Mouse (Mus musculus) stomach, postnatal 0 days (tissue): Measurements from ENCODE around the gene Fxn. TPM values are rescaled to one million over a fixed set of nuclear protein-coding genes. Genes with fewer than 3 reads are reported as not detected.

Source experiments
- ATAC-seq: fragments of 200-750 bp; cut with Nextera tagmentation; 2 replicates; pipeline ENCODE4 v1.8.0; 2017; ENCODE audit not compliant: low FRiP score, low TSS enrichment
- DNase-seq: peaks from one replicate; pipeline ENCODE4 v3.0.0-alpha.2; 2016; ENCODE audit warnings: low spot score
- H3K27ac ChIP-seq: fragments of 300-500 bp; sonication (generic); replicated peaks from 2 replicates; pipeline ENCODE4 v1.5.1; 2014; ENCODE audit warnings: mild to moderate bottlenecking, control low read depth
- H3K27me3 ChIP-seq: fragments of 300-500 bp; sonication (generic); 2 replicates; pipeline ENCODE4 v1.6.1; 2014; ENCODE audit warnings: low read length; ENCODE audit not compliant: control insufficient read depth, insufficient read depth
- H3K36me3 ChIP-seq: fragments of 300-500 bp; sonication (generic); 2 replicates; pipeline ENCODE4 v1.6.1; 2014; ENCODE audit warnings: low read length, mixed read lengths; ENCODE audit not compliant: control insufficient read depth, insufficient read depth
- H3K4me1 ChIP-seq: fragments of 300-500 bp; sonication (generic); replicated peaks from 2 replicates; pipeline ENCODE4 v1.6.1; 2014; ENCODE audit warnings: antibody characterized with exemption; ENCODE audit not compliant: control insufficient read depth, insufficient read depth
- H3K4me2 ChIP-seq: fragments of 300-500 bp; sonication (generic); replicated peaks from 2 replicates; pipeline ENCODE4 v1.6.1; 2014; ENCODE audit warnings: low read depth, mild to moderate bottlenecking, control low read depth, moderate library complexity
- H3K4me3 ChIP-seq: fragments of 300-500 bp; sonication (generic); 2 replicates; pipeline ENCODE4 v1.5.1; 2014; ENCODE audit warnings: low read depth, low read length, control low read depth
- H3K9ac ChIP-seq: fragments of 300-500 bp; sonication (generic); 2 replicates; pipeline ENCODE4 v1.6.1; 2014; ENCODE audit warnings: mild to moderate bottlenecking, low read length, control low read depth, mixed read lengths
- H3K9me3 ChIP-seq: fragments of 300-500 bp; sonication (generic); 2 replicates; pipeline ENCODE4 v1.6.1; 2016; ENCODE audit warnings: low read length; ENCODE audit not compliant: control insufficient read depth
- CTCF ChIP-seq: IDR thresholded peaks from 2 replicates; pipeline ENCODE4 v1.5.1; 2016; ENCODE audit warnings: antibody characterized with exemption, low read depth, mild to moderate bottlenecking, moderate library complexity
- EP300 ChIP-seq: optimal IDR thresholded peaks from 2 replicates; pipeline ENCODE3; 2016; ENCODE audit warnings: antibody characterized with exemption
- WGBS: fragments of 180-500 bp; shearing (Covaris S2); extraction: QIAGEN DNeasy Blood & Tissue Kit; methylation state at CpG from one replicate; pipeline ENCODE4 v1.1.7; 2014; 5-methylcytosine and 5-hydroxymethylcytosine counted together
- polyA plus RNA-seq: library from polyadenylated mRNA; unstranded; fragments of >200 nt; fragmentation: Nextera tagmentation; extraction: Ambion mirVana; gene quantifications from 2 replicates; pipeline ENCODE4 v1.2.1, GENCODE M21; 2015

Gene Fxn
- polyA plus RNA-seq, 1 experiment from 2014 or later = 26.0 TPM

- no peak for DNase-seq
- H3K36me3 ChIP-seq = no peaks in the 10 kb centered on the region
- 94% methylated on average over 11 of the region's 11 CpGs for WGBS
- H3K4me1 ChIP-seq = no peaks in the 10 kb centered on the region
- H3K27ac ChIP-seq = no peak overlapping the region
- no peaks in the 10 kb centered on the region for H3K9me3 ChIP-seq
- ATAC-seq = no peak
- no peak overlapping the region for H3K4me3 ChIP-seq
- H3K9ac ChIP-seq = no peak overlapping the region
- H3K4me2 ChIP-seq = no peak overlapping the region
- TF ChIP-seq EP300 = no peak
- no peak for TF ChIP-seq CTCF
- H3K27me3 ChIP-seq = no peaks in the 10 kb centered on the region
These were observed 34.3 kb upstream of the Fxn start for GRCm38 (mm10) chr19:24314676-24315075.

DNA sequence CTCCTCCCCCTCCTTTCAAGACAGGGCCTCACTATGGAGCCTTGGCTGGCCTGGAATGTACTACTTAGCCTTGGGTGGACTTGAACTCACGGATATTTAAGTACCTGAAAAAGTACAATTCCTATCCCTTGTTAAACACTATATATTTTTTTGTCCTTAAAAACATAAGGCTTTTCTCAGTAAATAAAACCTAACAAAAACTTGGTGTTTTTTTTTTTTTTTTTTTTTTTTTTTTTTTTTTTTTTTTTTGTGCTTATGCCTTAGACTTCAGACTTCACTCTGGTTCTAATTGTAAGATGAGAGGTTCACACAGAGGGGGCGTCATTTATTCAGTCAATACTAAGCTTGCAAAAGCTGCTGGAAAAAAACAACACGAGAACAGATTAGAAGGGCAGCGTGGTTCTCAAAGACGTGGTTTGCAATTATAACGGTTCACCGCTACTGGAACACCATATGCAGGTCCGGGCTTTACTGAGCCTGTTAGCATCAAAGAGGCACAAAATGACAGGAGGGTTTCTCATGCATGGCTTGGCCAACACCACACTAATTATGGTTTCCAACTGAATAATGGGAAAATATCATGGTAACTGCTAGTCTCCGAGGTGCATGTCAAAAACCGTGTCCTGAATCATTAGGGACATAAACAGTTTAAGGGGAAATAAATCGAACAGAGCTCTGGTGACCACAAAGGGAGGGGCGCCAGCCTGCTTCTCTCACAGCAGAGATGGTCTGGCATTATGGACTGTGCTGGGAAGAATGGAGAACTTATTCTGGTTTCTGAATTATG, 32.3 kb upstream of the Fxn start:
- TF ChIP-seq EP300 (no peak), CTCF (no peak)
- Histone ChIP-seq H3K9me3 (no peaks in the 10 kb centered on the region), H3K27ac (no peak overlapping the region), H3K4me3 (no peak overlapping the region), H3K4me2 (no peak overlapping the region), H3K4me1 (no peaks in the 10 kb centered on the region), H3K9ac (no peak overlapping the region), H3K27me3 (no peaks in the 10 kb centered on the region), H3K36me3 (no peaks in the 10 kb centered on the region)
- WGBS = 76% methylated on average over 12 of the region's 12 CpGs
- ATAC-seq (no peak), DNase-seq (no peak)

GRCm38 (mm10) chr19:24312046-24312445, 31.6 kb upstream of the Fxn start:
- H3K27me3 ChIP-seq = no peaks in the 10 kb centered on the region
- no peak for DNase-seq
- no peak overlapping the region for H3K4me2 ChIP-seq
- WGBS = 69% methylated on average over 5 of the region's 5 CpGs
- H3K4me3 ChIP-seq = no peak overlapping the region
- ATAC-seq = no peak
- no peak overlapping the region for H3K27ac ChIP-seq
- H3K36me3 ChIP-seq = no peaks in the 10 kb centered on the region
- no peaks in the 10 kb centered on the region for H3K4me1 ChIP-seq
- H3K9ac ChIP-seq = no peak overlapping the region
- no peaks in the 10 kb centered on the region for H3K9me3 ChIP-seq
- TF ChIP-seq EP300 = no peak
- TF ChIP-seq CTCF = no peak

DNA sequence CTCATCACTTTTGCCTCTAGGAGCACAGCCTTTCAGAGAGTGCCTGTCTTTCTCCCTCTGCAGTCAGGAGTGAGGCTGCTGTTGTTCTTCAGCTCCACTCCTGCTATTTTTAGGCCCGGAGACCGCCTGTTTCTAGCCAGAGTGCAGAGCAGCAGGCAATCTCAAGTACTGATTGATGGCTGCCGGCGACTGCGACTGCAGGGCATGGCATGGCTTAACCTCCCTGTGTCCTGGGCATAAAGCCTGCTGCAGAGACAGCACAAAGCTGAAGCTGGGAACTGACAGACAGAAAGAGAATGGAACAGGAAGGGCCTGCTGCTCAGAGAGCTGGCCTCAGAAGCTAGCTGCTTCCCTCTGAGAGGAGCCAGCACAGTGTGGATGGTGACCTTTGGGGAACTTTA, 27.9 kb upstream of the Fxn start:
- Histone ChIP-seq H3K36me3 (no peaks in the 10 kb centered on the region), H3K4me3 (no peak overlapping the region), H3K9me3 (no peaks in the 10 kb centered on the region), H3K27ac (peak overlapping the region; percentile 13; the same call in 1 of the 2 replicates), H3K4me2 (no peak overlapping the region), H3K4me1 (no peaks in the 10 kb centered on the region), H3K27me3 (no peaks in the 10 kb centered on the region), H3K9ac (no peak overlapping the region)
- ATAC-seq (no peak), DNase-seq (peak; percentile 19)
- no peak for TF ChIP-seq CTCF
- TF ChIP-seq EP300 = no peak
- WGBS = 24% methylated on average over 5 of the region's 5 CpGs

DNA sequence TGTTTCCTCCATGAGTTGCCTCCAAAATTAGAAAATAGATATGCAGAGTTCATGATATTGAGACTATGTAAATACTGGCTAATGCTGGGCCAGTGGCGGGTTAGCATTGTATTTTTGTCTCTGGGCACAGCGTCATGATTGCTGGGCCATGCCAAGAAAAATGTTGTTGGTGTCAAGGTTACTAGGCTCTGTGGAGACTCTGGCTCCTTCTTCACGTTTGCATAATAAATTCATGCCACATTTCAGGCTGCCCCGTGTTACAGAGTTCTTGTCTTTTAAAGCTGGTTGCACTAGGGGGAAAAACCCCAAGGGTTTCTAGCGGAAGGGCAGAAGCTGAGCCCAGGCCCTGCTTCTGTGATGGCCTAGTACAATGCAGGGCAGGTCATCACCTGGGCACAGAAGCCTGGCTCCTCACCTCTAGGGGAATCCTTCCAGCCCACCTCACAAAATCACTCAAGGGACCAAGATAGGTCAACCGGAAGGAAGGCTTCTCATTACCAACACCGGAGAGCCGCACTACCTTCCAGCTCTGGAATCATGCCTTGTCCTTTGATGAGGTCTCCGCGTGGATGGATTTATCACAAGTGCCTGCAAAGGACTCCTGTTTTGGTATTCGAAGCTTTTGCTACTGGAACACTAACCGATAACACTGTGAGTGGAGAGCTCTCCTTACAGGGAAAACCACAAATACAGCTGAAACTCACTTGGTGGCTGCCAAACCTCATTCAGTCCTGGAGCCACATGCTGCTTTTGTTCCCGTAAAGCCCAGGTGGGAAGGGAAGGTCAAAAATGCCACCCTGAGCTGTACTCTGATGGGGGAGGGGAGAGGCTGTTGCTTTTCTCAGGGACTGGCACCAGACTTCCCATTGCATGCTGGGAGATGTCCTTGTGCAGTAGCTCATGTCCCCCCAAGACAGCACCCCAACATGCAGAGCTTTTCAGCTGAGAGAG, 27.1 kb upstream of the Fxn start:
- DNase-seq = no peak
- H3K4me1 ChIP-seq = no peaks in the 10 kb centered on the region
- WGBS = 59% methylated on average over 13 of the region's 13 CpGs
- no peaks in the 10 kb centered on the region for H3K27me3 ChIP-seq
- TF ChIP-seq EP300 (no peak), CTCF (no peak)
- H3K36me3 ChIP-seq = no peaks in the 10 kb centered on the region
- peak overlapping the region; percentile 13; the same call in 1 of the 2 replicates for H3K27ac ChIP-seq
- H3K4me2 ChIP-seq = no peak overlapping the region
- no peak overlapping the region for H3K4me3 ChIP-seq
- ATAC-seq = no peak
- no peaks in the 10 kb centered on the region for H3K9me3 ChIP-seq
- no peak overlapping the region for H3K9ac ChIP-seq

DNA sequence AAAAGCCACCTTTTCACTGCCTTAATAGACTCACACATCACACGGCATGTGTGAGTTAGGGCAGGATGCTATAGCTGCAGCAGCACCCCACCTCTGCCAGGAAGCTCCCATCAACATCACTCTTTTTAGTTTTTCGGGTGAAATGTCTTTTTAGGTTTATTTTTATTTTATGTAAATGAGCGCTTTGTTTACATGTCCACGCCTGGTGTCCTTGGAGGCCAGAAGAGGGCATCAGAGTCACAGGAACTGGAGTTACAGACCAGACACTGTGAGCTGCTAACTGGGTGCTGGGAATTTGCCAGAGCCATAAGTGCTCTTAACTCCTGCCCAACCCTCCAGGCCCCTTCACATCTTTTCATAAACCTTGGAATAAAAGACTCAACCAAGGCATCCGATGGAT, 25.9 kb upstream of the Fxn start:
- H3K9me3 ChIP-seq = no peaks in the 10 kb centered on the region
- H3K9ac ChIP-seq = no peak overlapping the region
- H3K36me3 ChIP-seq = no peaks in the 10 kb centered on the region
- peak; percentile 37 for TF ChIP-seq CTCF
- TF ChIP-seq EP300 = no peak
- 83% methylated on average over 5 of the region's 5 CpGs for WGBS
- H3K27ac ChIP-seq = no peak overlapping the region
- no peak overlapping the region for H3K4me2 ChIP-seq
- no peaks in the 10 kb centered on the region for H3K27me3 ChIP-seq
- H3K4me3 ChIP-seq = no peak overlapping the region
- ATAC-seq (no peak), DNase-seq (no peak)
- no peaks in the 10 kb centered on the region for H3K4me1 ChIP-seq
